Mouse (Mus musculus): ENCODE results near the gene Dmd.

The Dmd gene

DNA sequence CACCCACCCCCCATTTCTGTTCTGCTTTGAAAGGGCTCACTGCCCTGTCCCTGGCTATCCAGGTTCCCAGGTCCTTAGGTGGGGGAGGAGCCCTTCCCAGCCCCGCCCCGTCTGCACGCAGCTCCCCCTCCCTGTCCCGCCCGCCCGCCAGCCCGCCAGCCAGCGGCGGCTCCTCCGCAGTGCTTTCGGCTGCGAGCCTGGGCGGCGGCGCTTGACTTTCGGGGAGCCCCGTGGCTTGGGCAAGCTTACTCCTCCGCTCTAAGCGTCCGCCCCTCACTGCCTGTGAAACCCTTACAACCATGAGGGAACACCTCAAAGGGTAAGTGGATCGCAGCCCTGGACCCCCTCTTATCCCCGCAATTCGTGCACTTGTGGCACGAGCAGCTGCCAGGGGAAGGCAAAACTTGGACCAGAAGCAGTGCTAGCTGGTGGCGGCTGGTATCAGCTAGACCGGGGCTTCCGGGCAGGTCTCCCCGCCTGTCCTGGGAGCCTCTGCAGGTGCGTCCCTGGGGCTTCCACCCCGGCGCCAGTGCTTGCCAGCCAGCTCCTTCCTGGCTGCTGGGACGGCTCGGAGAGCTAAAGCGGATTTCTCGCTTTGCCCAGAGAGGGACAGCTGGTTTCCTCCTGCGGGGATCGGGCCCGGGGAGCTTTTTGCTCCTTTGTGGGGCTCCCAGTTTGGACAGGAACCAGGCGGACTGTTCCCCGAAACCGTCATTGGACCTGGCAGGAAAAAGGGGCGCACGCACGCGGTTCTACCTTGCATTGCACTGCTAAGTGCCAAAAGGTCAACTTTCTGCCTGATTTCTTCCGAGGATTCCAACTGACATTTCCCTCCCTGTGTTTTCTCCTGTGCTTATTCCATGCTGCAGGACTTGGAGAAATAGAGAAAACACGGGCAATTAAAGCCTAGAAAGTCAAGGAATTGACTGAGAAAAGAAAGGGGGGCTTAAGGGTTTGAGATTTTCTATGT lies 2099.8 kb downstream of the Dmd start:
- peak; percentile 35 for DNase-seq (ENCODE audit: low read depth, low spot score)

DNA sequence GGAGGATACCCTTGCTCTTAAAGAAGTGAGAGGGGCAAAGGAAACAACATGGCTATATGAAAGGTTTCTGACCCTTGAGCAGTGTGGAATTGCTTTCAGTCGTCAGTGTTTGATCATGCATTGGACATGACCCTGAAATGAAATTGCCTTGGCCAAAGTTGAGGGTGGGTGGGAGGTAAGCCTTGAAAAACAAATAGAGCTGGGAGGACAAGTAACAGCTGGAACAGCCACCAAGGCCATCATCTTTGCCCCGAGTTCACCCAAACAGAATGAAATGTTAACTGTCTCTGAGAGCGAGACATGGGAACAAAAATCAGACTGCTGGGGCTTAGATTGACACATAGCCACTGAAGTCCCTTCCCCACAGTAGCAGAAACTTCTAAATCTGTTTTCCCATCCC lies 2100.9 kb downstream of the Dmd start:
- no peak for DNase-seq (ENCODE audit: low read depth, low spot score)

DNA sequence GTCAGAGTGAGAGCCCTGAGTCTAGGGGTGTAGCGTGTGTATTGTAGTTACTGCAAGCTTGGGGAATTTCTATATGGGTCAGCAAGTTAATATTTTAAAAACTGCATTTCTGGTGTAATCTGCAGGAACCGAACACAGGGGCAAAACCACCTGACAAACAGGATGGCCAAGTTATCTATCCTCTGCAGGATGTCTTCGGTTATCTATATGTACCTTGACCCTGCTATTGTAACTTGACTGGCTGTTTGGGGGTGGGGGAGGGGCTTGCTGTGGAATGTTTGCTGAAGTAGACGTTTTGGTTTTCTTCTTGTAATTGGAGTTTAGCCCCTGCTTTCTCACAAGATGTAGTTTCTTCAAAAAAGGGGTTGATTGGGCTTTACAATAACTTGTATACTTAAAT lies 2124.9 kb downstream of the Dmd start:
- no peak for DNase-seq (ENCODE audit: low read depth, low spot score)

DNA sequence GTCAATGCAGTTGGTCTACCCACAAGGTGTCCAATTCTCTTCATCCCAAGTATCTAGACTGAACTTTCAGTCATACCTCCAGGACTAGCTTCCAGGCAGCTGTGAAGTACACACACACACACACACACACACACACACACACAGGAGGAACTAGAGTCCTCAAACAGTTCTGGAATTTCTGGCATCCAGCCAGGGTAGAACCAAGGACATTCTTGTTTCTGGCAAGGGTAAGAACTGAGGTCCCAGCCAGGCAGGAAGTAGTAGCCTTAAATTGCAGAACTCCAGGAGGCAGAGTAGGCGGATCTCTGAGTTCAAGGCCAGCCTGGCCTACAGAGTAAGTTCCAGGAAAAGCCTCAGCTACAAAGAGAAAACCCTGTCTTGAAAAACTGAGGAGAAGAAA lies 2128.2 kb downstream of the Dmd start:
- DNase-seq (ENCODE audit: low read depth, low spot score), result peak; percentile 11

DNA sequence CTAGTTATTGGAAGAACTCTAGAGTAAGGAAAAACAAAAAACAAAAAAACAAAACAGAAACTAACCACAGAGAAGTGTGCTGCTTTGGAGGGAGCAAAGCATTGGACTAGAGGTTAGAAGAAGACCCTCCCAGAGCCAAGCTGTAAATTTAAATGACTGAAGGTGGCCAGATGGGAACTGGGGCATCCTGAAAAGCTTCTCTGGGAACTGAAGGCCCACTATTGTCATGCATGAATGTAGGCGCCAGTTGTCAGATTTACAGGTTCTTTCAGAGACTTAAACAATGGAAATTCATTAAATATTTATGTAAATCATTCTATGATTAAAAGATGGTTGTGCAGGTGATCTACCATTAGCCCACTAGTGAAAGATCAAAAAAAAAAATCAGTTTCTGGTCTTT lies 2128.9 kb downstream of the Dmd start:
- no peak for DNase-seq (ENCODE audit: low read depth, low spot score)

DNA sequence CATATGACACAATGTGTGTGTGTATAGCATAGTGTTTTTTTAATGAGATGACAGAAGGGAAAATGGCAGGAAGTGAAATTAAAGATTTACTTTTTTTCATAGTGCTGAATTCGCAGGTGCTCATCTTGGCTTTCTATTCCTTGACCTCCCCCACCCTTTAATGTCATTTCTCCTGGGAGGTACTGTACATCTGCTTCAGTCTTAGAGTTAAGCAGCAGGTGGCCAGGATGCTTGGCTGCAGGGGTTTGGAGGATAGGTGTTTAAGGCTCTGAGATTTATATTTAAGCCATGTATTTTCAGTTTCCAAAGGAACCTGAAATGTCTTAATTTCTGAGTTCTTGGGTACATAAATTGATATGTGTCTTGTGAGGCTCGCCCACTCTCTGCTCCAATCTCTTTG lies 2130.5 kb downstream of the Dmd start:
- no peak for DNase-seq (ENCODE audit: low read depth, low spot score)

DNA sequence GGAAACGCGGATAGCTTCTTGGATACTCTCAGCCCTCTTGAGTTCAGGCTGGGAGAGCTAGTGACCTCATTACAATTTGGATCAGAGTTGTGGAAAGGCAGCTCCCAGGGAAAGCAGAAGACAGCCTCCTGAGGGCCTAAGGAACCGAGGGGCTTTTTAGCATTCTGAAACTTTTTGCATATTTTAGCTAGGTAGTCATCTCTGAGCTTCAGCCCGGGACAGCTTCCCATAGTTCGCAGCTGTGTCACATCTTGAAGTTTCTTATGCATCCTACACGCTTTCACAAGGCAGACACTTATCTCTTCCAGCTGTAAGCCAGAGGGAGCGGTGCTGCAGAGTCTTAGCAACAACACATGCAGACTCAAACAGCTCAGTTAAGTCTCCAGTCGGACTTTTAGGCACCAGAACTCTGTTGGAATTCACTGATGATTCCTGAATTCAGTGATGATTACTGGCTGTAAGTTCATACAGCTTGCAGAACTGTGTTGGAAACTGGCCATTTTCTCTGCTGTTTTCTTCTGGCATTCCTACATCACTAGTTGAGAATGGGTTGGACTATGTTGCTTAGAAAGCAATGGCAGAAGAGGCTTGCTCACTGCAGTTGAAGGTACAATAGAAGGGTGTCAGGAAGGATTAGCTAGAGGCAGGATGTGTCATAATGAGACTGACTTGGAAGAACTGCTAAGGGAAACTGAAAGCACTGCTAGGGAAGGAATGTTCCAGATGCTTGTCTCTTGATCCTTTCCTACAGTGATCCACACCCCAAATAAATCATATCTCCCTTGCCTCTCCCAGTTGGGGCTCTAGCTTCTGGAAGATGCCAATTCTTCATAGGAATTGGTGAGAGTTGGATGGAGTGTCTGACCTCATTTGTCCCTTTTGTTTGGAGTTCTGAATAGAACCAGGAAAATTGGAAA lies 2135.8 kb downstream of the Dmd start:
- DNase-seq (ENCODE audit: low read depth, low spot score), result no peak

DNA sequence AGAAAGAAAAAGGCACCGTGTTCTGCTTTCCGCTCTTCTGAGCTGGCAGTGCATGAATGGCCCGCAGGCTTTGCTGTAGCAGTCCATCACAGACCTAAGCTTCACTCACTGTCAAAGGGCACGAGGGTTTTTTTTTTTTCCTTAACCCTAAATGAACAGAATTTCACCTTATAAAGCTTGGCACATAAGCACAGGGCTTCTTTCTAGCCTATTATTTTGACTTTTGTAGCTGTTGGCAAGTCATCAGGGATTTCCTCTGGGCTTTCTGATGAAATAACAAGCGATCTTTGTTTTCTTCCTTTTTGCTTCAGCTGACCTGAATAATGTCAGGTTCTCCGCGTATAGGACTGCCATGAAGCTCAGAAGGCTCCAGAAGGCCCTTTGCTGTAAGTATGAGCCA lies 2140.8 kb downstream of the Dmd start:
- no peak for DNase-seq (ENCODE audit: low read depth, low spot score)

DNA sequence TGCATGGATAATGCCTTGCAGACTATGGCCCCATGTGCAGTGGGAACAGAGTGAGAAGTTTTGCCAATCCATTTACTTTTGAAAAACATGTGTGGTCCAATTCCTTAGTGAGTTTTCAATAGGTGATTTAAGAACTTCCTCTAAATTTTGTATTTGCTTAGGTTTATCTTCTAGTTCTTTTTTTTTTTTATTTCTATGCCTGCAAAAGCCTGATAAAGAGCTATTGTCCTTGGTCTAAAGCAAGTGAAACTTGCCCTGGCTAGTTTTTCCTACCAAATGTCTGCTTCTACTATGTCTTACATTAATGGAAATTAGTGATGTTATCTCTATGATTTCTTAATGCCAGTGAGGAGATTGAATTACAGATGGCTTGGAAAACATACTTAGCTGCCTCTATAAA lies 2144.7 kb downstream of the Dmd start:
- DNase-seq (ENCODE audit: low read depth, low spot score), result no peak

DNA sequence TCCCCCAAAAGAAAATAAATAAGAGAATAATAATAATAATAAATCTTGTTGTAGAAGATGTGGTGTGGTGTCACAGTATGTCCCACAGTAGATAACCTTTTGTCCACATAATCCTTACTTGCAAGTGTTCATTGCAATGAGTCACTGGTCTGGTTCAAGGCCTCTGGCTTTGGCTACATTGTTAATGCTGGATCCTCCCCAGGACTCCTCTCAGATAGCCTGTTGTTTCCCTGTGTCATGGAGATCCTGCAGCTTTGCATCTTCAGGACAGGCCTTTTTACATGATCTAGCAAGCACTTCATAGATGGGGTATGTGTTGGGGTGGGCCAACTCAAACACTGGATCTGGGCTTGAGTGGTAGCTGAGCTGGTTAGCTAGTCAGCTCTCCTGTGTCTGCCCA lies 2150.0 kb downstream of the Dmd start:
- no peak for DNase-seq (ENCODE audit: low read depth, low spot score)

DNA sequence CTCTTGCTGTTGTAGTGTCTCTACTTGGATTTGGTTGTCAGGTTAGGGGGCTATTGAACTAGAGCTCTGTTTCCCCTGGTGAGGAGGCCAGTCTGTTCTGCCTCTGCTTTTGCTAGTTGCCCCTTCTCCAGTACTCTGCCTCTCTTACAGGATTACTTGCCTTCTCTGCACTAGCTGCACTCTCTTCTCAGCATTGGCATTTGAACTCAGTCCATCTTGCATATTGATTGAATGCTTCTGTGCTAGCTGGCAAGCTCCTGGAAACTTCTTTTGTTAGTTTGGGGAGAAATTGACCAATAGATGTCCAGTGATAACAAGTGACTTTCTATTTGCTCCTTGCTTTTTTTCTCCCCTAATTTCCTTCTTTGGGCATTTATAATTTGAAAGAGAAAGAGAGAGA lies 2163.7 kb downstream of the Dmd start:
- no peak for DNase-seq (ENCODE audit: low read depth, low spot score)

DNA sequence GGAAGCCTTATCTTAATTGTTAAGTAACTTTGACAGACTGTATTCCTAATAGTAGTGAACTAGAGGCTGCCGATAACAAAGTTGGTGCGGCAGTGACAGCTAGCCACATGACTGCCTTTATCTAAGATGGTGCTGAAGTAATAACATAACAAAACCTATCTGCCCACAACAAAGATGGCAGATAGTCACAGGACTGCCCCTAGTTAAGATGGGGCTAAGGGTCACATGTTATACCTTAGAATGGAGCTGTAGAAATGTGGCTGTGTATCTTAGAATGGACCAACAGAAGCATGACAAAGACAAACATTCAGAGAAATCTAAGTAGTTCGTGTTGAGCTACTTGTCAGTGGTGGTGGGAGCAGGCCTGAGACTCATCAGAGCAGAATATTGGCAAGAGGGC lies 2184.0 kb downstream of the Dmd start:
- DNase-seq (ENCODE audit: low read depth, low spot score), result no peak

DNA sequence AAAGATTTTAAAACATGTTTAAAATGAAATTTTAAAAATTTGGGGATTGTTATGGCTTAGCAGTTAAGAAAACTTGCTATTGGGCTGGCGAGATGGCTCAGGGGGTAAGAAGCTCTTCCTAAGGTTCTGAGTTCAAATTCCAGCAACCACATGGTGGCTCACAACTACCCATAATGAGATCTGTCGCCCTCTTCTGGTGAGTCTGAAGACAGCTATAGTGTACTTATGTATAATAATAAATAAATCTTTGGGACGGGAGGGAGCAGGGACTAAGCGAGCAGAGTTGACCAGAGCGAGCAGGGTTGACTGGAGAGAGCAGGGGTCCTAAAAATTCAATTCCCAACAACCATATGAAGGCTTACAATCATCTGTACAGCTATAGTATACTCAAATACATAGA lies 2188.6 kb downstream of the Dmd start:
- no peak for DNase-seq (ENCODE audit: low read depth, low spot score)

DNA sequence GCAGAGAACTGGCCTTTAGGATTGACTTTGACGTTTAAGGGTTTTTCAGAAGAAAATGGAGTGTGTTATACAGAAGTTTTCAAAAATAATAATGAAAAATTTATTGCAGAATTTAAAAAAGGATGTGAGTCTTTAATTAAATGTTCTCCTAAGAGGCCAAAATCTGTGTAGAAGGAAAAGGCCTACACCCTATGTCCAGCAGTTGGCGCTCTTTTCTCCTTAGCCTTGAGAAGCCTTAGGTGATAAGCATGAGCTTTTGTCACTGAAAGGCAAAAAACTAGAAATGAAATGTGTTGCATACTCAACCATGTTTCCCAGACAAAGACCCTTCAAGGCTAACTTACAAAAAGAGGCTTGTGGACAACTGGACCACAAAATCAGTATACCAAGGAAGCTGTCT lies 2222.6 kb downstream of the Dmd start:
- DNase-seq (ENCODE audit: low read depth, low spot score), result no peak

DNA sequence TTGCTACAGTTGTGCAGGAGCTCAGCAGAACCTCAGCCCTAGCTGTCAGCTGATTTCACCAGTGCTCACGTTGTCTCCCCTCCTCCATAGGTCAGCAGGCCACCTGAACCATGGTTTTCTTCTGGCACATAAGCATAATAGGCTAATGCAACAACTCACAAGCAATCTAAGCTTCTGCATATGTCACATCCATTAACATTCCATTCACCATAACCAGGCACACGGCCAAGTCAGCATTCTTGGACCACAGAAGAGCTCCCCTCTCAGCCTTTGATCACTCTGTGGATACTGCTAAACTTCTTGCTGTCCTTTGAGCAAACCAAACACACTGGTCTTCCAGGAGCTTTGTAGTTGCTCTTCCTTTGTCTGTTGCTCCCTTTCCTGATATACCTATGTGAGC lies 2238.9 kb downstream of the Dmd start:
- DNase-seq (ENCODE audit: low read depth, low spot score), result peak; percentile 1

DNA sequence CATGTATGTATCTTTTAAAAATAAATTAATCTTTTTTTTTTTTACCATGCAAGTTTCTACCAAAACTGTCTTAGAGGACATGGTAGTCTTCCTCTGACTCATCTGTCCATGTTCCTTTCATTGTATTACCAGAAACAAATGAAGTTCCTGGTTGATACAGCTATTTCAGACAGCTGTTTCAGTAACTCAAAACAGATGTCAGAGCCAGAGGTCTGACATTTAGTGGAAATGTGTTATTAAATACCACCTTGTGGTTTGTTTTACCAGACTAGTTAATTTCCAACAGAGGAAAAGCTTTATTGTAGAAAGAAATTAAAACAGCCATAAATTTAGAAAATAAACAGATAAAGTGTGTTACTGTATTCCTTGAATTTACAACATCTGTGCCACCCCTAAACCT lies 2245.2 kb downstream of the Dmd start:
- DNase-seq (ENCODE audit: low read depth, low spot score), result peak; percentile 13

DNA sequence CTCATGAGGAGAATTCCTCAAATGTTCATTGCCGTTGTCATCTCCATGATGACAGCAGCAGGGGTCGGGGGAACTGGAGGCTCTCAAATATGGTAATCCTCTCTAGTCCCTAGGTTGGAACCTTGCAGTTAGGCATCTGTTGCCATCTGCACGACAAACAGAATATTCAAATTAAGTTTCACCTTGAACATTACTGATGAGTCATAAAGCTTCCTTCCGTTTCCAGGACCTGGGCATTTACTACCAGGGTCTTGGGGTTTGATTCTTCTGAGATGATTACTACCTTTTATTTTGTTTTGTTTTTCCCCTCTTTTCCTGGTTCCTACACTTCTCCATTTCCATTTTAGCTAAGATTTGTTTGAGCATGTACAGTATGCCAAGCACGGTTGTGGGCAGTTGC lies 2249.0 kb downstream of the Dmd start:
- no peak for DNase-seq (ENCODE audit: low read depth, low spot score)

DNA sequence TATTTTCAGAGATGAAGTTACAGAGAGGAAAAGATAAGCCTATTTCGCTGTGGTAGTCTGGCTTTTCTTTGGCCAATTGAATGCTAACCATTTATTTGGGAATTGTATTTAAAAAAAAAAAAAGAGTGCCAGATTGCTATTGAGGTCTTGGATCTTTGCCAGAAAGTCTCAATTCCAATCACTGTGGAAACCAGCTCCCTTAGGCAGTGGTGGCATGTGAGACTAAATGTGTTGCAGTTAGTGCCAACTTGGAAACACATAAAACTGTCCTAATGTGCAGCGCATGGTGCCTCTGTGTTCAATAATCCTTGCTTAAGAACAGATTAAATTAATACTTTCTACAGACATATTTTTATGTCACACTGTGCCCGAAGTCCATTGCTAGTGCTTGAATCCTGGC lies 2250.7 kb downstream of the Dmd start:
- no peak for DNase-seq (ENCODE audit: low read depth, low spot score)

DNA sequence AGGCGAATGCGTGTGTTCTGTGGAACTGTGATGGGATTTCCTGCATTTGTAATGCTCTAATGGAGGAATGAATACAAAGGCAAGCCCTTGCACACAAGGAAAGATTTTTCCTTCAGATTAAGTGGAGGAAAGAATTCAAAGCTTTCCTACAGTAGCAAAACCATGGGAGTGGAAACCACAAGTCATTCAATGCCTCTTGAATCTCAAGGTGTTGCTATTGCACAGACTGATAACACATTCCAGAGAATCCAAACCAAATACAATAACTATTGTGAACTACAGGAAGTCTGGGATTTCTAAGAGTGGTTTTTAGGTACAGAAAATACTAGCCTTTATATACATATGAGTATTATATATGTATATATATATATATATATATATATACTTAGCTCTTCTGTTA lies 2258.3 kb downstream of the Dmd start:
- DNase-seq (ENCODE audit: low read depth, low spot score), result no peak

DNA sequence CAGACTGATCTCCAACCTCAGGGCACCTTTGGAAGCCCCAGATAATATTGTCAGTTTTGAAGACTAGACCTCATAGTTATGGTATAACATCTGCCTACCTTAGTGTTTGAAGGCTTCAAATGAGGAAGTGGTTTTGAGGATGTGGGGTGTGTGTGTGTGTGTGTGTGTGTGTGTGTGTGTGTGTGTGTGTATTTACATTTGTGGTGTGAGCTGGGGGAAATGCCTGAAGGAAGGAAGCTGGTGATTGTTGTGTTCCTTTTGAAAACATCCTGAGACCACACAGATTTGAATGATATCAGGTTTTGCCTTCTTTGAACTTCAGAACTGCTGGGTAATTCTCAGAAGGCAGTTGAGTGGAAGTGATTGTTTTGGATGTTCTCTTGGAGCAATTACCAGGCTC lies 2278.2 kb downstream of the Dmd start:
- DNase-seq (ENCODE audit: low read depth, low spot score), result no peak

DNA sequence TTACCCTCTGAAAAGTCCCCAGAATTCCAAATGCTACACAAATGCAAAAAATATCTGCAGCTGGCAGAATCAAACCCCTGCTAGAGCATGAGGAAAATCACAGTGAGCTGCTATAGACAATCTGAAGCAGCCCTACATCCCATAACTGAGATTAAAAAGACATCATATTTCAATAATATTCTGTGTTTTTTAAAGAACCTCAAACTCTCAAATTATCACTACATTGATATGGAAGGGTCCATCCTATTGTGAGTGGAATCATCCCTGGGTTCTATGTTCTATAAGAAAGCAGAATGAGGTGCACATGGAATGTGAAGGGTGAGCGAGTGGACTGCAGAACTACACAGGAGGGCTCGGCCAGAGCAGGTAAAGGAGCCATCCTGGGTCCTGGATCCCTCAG lies 2300.7 kb downstream of the Dmd start, which contains the start of gene Fthl17a:
Gene Fthl17a (plus strand): TSS at position 301 of the 400 bp plus-strand sequence.
- no peak for DNase-seq (ENCODE audit: low read depth, low spot score)
